In the genomic region with DNA sequence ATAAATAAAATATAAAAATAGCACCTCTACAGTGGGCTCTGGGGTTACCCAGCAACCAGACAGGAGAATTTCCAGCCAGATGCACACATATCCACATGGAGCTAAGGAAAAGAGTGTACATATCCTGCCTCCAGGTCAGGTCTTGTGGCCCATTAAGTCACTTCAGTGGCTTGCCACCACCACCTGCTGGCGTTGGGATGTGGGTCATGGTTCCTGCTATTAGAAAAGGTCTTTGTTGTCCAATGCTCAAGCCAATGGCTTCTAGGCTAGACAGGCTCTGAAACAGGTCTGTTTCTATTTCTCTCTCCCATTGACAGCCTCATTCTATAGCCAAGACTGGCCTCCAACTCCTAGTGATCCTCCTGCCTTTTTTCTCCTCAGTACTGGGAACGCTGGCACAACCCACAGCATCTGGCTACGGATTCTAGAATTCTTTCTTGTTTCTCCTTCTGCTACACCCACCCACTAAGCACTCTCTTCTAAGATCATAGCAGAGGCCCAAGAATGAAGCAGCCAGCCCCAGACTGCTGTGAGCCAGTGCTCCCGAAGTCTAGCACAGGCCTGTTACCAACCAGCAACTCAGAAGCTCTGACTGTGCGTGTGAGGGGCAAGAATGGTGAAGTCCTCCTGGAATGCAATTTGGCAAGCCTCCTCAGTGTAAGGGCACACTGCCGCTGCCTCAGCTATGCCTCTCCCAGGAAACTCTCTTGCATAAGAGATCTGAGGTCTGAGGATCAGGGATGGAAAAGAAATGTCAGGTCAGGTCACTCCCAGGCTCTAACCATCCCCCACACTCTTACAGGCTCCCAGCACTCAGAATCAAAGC, we compare ENCODE assay signal across 8 mouse cellular contexts. TPM values are rescaled to one million over a fixed set of nuclear protein-coding genes. Genes with fewer than 3 reads are reported as not detected.
DNase-seq lines count a peak whose midpoint lies in the region.

No protein-coding gene starts in this region.

- no peaks in the 10 kb centered on the region for H3K27me3 ChIP-seq in heart, embryonic 10.5 days (ENCODE audit: insufficient read depth, poor library complexity, severe bottlenecking)
- no peaks in the 10 kb centered on the region for H3K27me3 ChIP-seq in hindbrain, embryonic 10.5 days (ENCODE audit: insufficient read depth, poor library complexity, severe bottlenecking)

- 87% methylated on average over 6 of the region's 6 CpGs for WGBS in heart, embryonic 10.5 days
- WGBS in hindbrain, embryonic 10.5 days = 90% methylated on average over 6 of the region's 6 CpGs

- peak; percentile 50 to 58 for DNase-seq in heart, adult 9 months (ENCODE audit: low spot score in 2 of 2)
- no peak for DNase-seq in heart, embryonic 10.5 days (ENCODE audit: low spot score)
- DNase-seq in right cerebral cortex, adult 18-20 months = peak; percentile 78
- DNase-seq in right cerebral cortex, postnatal 4 days = no peak
- DNase-seq in heart, postnatal 14 days = peak; percentile 33 to 50
- peak; percentile 25 for DNase-seq in right cerebral cortex, postnatal 14 days
- no peak for DNase-seq in embryo, embryonic 10.5 days (ENCODE audit: low spot score)
- no peak for DNase-seq in hindbrain, embryonic 10.5 days (ENCODE audit: low spot score)

- intact Hi-C loops in heart, postnatal 14 days (cut with DNase I) = no loop called here

- no peak overlapping the region for H3K27ac ChIP-seq in heart, embryonic 10.5 days
- no peak overlapping the region for H3K27ac ChIP-seq in hindbrain, embryonic 10.5 days

- H3K4me1 ChIP-seq in heart, embryonic 10.5 days = peaks cover 16% of the 10 kb centered on the region
- peaks cover 20% of the 10 kb centered on the region; the same call in 1 of the 2 replicates for H3K4me1 ChIP-seq in hindbrain, embryonic 10.5 days (replicated peaks)

- no peak overlapping the region for H3K4me3 ChIP-seq in heart, embryonic 10.5 days
- H3K4me3 ChIP-seq in hindbrain, embryonic 10.5 days = no peak overlapping the region

- 0 out of 2 replicates have a peak, but pooled peaks cover 3% of the 10 kb centered on the region for H3K9me3 ChIP-seq in heart, embryonic 10.5 days
- peaks cover 9% of the 10 kb centered on the region; the same call in 1 of the 2 replicates for H3K9me3 ChIP-seq in hindbrain, embryonic 10.5 days

- peaks cover 27% of the 10 kb centered on the region for H3K36me3 ChIP-seq in heart, embryonic 10.5 days
- peaks cover 50% of the 10 kb centered on the region for H3K36me3 ChIP-seq in hindbrain, embryonic 10.5 days

RNA-seq across cellular contexts. Expression of a gene that starts 19.4 kb away (rescaled TPM):
- polyA plus RNA-seq in heart, embryonic 10.5 days (2016; fragmentation: Nextera tagmentation; extraction: Ambion mirVana) = 5.8 and 7.4 TPM in 2 replicates
- total RNA-seq in heart, postnatal 14 days (2021) = 1 to 10 TPM; 9.1 to 9.7 TPM
- polyA plus RNA-seq in hindbrain, embryonic 10.5 days (2016; fragmentation: Nextera tagmentation; extraction: Ambion mirVana) = 7.7 and 10.7 TPM in 2 replicates

RNA-seq across cellular contexts. Expression of a gene that starts 33.3 kb away (rescaled TPM):
- not detected in 2 replicates for polyA plus RNA-seq in heart, embryonic 10.5 days (2016; fragmentation: Nextera tagmentation; extraction: Ambion mirVana)
- not detected for total RNA-seq in heart, postnatal 14 days (2021)
- polyA plus RNA-seq in hindbrain, embryonic 10.5 days (2016; fragmentation: Nextera tagmentation; extraction: Ambion mirVana) = 0.04 TPM in 1 of 2 replicates, not detected in the other

Comparison
In these comparisons a context has a peak if more than half of its experiments do, and no peak if none do; other contexts are left out.
1. DNase-seq: peak in heart, adult 9 months (2 of 2), right cerebral cortex, adult 18-20 months (single experiment), heart, postnatal 14 days (2 of 2) and right cerebral cortex, postnatal 14 days (single experiment); none in heart, embryonic 10.5 days (single experiment), right cerebral cortex, postnatal 4 days (single experiment), embryo, embryonic 10.5 days (single experiment) and hindbrain, embryonic 10.5 days (single experiment).